8 mouse cellular contexts compared by ENCODE assay signal in the genomic region with DNA sequence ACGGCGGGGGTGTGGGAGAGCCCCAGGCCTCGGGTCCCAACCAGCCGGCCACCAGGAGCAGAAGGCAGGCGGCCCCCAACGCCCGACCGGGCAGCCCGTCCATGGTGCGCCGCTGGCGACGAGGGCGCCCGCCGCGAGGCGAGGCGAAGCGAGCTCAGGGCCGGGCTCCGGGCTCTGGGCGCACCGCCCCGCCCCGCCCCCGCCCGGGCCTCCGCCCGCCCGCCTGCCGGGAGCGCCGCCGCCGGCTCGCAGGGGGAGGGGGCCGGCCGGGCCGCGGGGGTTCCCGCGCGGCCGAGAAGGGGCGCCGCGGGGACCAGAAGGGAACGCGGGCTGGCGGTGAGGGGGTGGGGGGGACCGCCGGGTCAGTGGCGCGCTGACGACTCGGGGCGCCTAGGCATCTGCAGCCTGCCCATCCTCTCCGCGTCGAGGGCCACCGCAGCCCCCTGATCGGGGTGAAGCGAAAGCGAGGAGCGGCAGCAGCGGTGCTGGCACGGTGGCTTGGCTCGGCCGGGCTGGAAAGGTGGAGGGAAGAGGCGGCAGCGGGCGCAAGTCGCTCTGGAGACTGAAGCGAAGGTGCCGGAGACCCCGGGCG. TPM values are rescaled to one million over a fixed set of nuclear protein-coding genes. Genes with fewer than 3 reads are reported as not detected.
DNase-seq lines count a peak whose midpoint lies in the region; ATAC-seq and TF ChIP-seq lines count a peak whose summit lies in the region.

No protein-coding gene starts in this region.

- H3K27ac ChIP-seq in kidney, embryonic 16.5 days (ENCODE audit: low read length), result no peak overlapping the region

- peak; percentile 21 for ATAC-seq in kidney, embryonic 16.5 days (ENCODE audit: low FRiP score, low TSS enrichment)

- WGBS in kidney, embryonic 16.5 days, result under 1% methylated on average over 45 of the region's 78 CpGs

- 0 out of 2 replicates have a peak, but pooled peaks have one; percentile 33 for TF ChIP-seq POLR2A in brain, embryonic 14.5 days (IDR thresholded peaks at IDR 0.05; ENCODE audit: borderline replicate concordance, extremely low read depth, insufficient read depth, insufficient read length, poor library complexity, severe bottlenecking)

- H3K4me3 ChIP-seq in kidney, embryonic 16.5 days (ENCODE audit: low read length), result peak overlapping the region; percentile 68

- no peaks in the 10 kb centered on the region for H3K36me3 ChIP-seq in kidney, embryonic 16.5 days (ENCODE audit: insufficient read depth, low read length)

- H3K9ac ChIP-seq in kidney, embryonic 16.5 days (replicated peaks; ENCODE audit: low read length), result peak overlapping the region; percentile 48

- TF ChIP-seq CTCF in brain, embryonic 14.5 days (IDR thresholded peaks at IDR 0.05; ENCODE audit: borderline replicate concordance, extremely low read depth, insufficient read depth, insufficient read length), result no peak

- H3K4me2 ChIP-seq in kidney, embryonic 16.5 days (replicated peaks; ENCODE audit: low read depth, low read length), result peak overlapping the region; percentile 97

- H3K9me3 ChIP-seq in kidney, embryonic 16.5 days (ENCODE audit: low read length), result no peaks in the 10 kb centered on the region

- H3K4me1 ChIP-seq in kidney, embryonic 16.5 days (ENCODE audit: insufficient read depth, low read length), result peaks cover 16% of the 10 kb centered on the region

- intact Hi-C loops in left cerebral cortex, postnatal 4 days (cut with DNase I), result loop anchor here (5.0 to 10.0 kb wide), 2 partner anchors 236 to 324 kb away; no protein-coding TSS in a partner anchor

- DNase-seq in left cerebral cortex, postnatal 4 days, result peak; percentile 35
- no peak for DNase-seq in left cerebral cortex, adult 8-10 months (ENCODE audit: low spot score in 2 of 2)
- peak; percentile 55 for DNase-seq in brain, embryonic 14.5 days (ENCODE audit: low read depth)
- DNase-seq in gastrocnemius, postnatal 25 days, result peak; percentile 28
- DNase-seq in lung, postnatal 14 days, result peak; percentile 37
- DNase-seq in urinary bladder, postnatal 25 days (ENCODE audit: low spot score), result peak; percentile 15
- no peak for DNase-seq in natural killer cell, adult 2 months (ENCODE audit: low spot score in 2 of 2)

- peaks cover 81% of the 10 kb centered on the region for H3K27me3 ChIP-seq in kidney, embryonic 16.5 days (ENCODE audit: insufficient read depth, low read length)

RNA-seq across cellular contexts. Expression of gene Inhbb, which starts 1.0 kb away (rescaled TPM):
- 10 to 100 TPM; 10.6 to 11.7 TPM for total RNA-seq in left cerebral cortex, postnatal 4 days (2021)
- 1 to 10 TPM; 3.6 to 4.2 (median 3.8) TPM for total RNA-seq in left cerebral cortex, adult 8-10 months (2022)
- 6.0 and 7.4 TPM in 2 replicates for polyA plus RNA-seq in brain, embryonic 14.5 days (2012; rRNA removed)
- 1 to 10 TPM in 1 of 2 experiments, under 1 TPM in 1; 0.87 to 1.7 TPM for total RNA-seq in gastrocnemius, postnatal 25 days (2021)
- 0.32 and 0.36 TPM in 2 replicates for polyA plus RNA-seq in kidney, embryonic 16.5 days (2015; fragmentation: Nextera tagmentation; extraction: Ambion mirVana)

Comparison
In these comparisons a context has a peak if more than half of its experiments do, and no peak if none do; other contexts are left out.
1. DNase-seq: peak in left cerebral cortex, postnatal 4 days (single experiment), brain, embryonic 14.5 days (single experiment), gastrocnemius, postnatal 25 days (single experiment), lung, postnatal 14 days (single experiment) and urinary bladder, postnatal 25 days (single experiment); none in left cerebral cortex, adult 8-10 months (0 of 2) and natural killer cell, adult 2 months (0 of 2).